Mouse (Mus musculus) kidney, adult 2 months (tissue): ENCODE results near the gene Omp.

Experiments
- CTCF ChIP-seq: fragments of 200-500 bp; conservative IDR thresholded peaks from 2 replicates; pipeline ENCODE4 v1.5.1; 2011; ENCODE audit warnings: low read depth, mild to moderate bottlenecking, control low read depth, low read length, moderate library complexity, mixed read lengths; ENCODE audit not compliant: insufficient read depth, insufficient read length
- POLR2A ChIP-seq: fragments of 200-500 bp; IDR thresholded peaks from one replicate; pipeline ENCODE4 v1.6.1; 2011; ENCODE audit warnings: low read depth, low read length, control low read depth

- TF ChIP-seq CTCF (no peak), POLR2A (no peak)
Measured at GRCm38 (mm10) chr7:98163700-98164099, 18.4 kb upstream of the Omp start.
